Mouse (Mus musculus) splenic B cell, adult 2 months (primary cell): Measurements from ENCODE around the gene Ccdc194.
"Not testable (repeated sequence)": the region's sequence is repeated elsewhere in the genome, so short reads cannot be mapped to it uniquely, and the experiment has no call there.

ENCODE experiments used
- DNase-seq: peaks from one replicate; pipeline ENCODE4 v3.0.0-alpha.2; 2011; ENCODE audit warnings: low read depth, low spot score
- H3K27me3 ChIP-seq: 2 replicates; pipeline ENCODE4 v1.6.1; 2012; ENCODE audit warnings: mild to moderate bottlenecking, low read length, moderate library complexity, mixed read lengths; ENCODE audit not compliant: control insufficient read depth, poor library complexity, insufficient read depth, severe bottlenecking
- H3K36me3 ChIP-seq: 2 replicates; pipeline ENCODE4 v1.6.1; 2012; ENCODE audit warnings: mild to moderate bottlenecking, low read length, moderate library complexity, mixed read lengths; ENCODE audit not compliant: control insufficient read depth, poor library complexity, insufficient read depth, severe bottlenecking

The Ccdc194 gene

GRCm38 (mm10) chr8:71534263-71534810 is 8.8 kb upstream of the Ccdc194 start:
- no peaks in the 10 kb centered on the region for H3K36me3 ChIP-seq
- no peaks in the 10 kb centered on the region for H3K27me3 ChIP-seq
- DNase-seq = no peak

- H3K36me3 ChIP-seq, H3K27me3 ChIP-seq: not testable (repeated sequence)
- peak; percentile 64 for DNase-seq
Observed at GRCm38 (mm10) chr8:71530735-71531467, 5.4 kb upstream of the Ccdc194 start.

GRCm38 (mm10) chr8:71528362-71529073 is 3.0 kb upstream of the Ccdc194 start:
- Histone ChIP-seq H3K36me3 (no peaks in the 10 kb centered on the region), H3K27me3 (no peaks in the 10 kb centered on the region)
- DNase-seq = no peak

GRCm38 (mm10) chr8:71527162-71527870 is 1.8 kb upstream of the Ccdc194 start:
- Histone ChIP-seq H3K36me3 (no peaks in the 10 kb centered on the region), H3K27me3 (no peaks in the 10 kb centered on the region)
- DNase-seq = no peak

- Histone ChIP-seq H3K36me3 (no peaks in the 10 kb centered on the region), H3K27me3 (no peaks in the 10 kb centered on the region)
- DNase-seq = no peak
Observed at GRCm38 (mm10) chr8:71526272-71526671, 761 bp upstream of the Ccdc194 start.

GRCm38 (mm10) chr8:71521634-71522033 is 3.9 kb downstream of the Ccdc194 start:
- no peaks in the 10 kb centered on the region for H3K27me3 ChIP-seq
- DNase-seq = peak; percentile 96
- no peaks in the 10 kb centered on the region for H3K36me3 ChIP-seq

GRCm38 (mm10) chr8:71519037-71519825 is 6.3 kb downstream of the Ccdc194 start:
- not testable (repeated sequence) for H3K36me3 ChIP-seq, H3K27me3 ChIP-seq
- peak; percentile 75 for DNase-seq

- Histone ChIP-seq H3K36me3 (no peaks in the 10 kb centered on the region), H3K27me3 (no peaks in the 10 kb centered on the region)
- DNase-seq = no peak
Observed at GRCm38 (mm10) chr8:71516786-71517185, 8.7 kb downstream of the Ccdc194 start.

- Histone ChIP-seq H3K27me3 (no peaks in the 10 kb centered on the region), H3K36me3 (no peaks in the 10 kb centered on the region)
Observed at GRCm38 (mm10) chr8:71515043-71515442, 10.5 kb downstream of the Ccdc194 start.

GRCm38 (mm10) chr8:71513018-71513754 is 12.3 kb downstream of the Ccdc194 start:
- DNase-seq = no peak
- Histone ChIP-seq H3K27me3 (no peaks in the 10 kb centered on the region), H3K36me3 (no peaks in the 10 kb centered on the region)

More at GRCm38 (mm10) chr8:71515043-71515442, 10.5 kb downstream of the Ccdc194 start:
- DNase-seq = no peak

- no peak for DNase-seq
- Histone ChIP-seq H3K36me3 (no peaks in the 10 kb centered on the region), H3K27me3 (no peaks in the 10 kb centered on the region)
Observed at GRCm38 (mm10) chr8:71511644-71512043, 13.9 kb downstream of the Ccdc194 start, which contains the start of gene Plvap. Plvap (minus strand) TSS chr8:71511752.

- H3K27me3 ChIP-seq = no peaks in the 10 kb centered on the region
- no peak for DNase-seq
- H3K36me3 ChIP-seq = no peaks in the 10 kb centered on the region
Observed at GRCm38 (mm10) chr8:71509316-71509715, 16.2 kb downstream of the Ccdc194 start.

GRCm38 (mm10) chr8:71507589-71508104 is 17.9 kb downstream of the Ccdc194 start:
- Histone ChIP-seq H3K36me3 (no peaks in the 10 kb centered on the region), H3K27me3 (no peaks in the 10 kb centered on the region)
- DNase-seq = no peak
